Comparison of ENCODE assay signal across 8 mouse cellular contexts in the genomic region with DNA sequence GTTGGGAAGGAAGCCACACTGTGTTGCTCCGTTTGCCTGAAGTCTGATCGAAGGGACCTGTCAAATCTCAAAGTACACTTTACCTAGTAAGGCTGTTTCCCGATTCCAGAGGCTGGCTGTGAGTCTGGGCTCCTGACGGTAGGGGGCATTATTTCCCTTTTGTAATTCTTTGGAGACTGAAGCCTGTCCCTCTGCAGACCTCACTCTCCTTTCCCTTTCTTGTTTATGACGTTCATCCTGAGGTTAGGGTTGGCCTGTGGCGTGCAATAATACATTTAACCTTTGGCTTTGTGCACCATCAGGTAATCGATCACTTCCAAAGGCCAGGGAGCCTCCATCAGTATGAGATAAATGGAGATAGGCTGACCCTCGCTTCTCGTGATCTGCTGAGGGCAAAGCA. TPM values are rescaled to one million over a fixed set of nuclear protein-coding genes. Genes with fewer than 3 reads are reported as not detected.
DNase-seq lines count a peak whose midpoint lies in the region; ATAC-seq and TF ChIP-seq lines count a peak whose summit lies in the region.

No protein-coding gene starts in this region.

- in situ Hi-C loops in CH12.LX (cut with MboI; ENCODE audit: low pct_ligation_motif_present, low pct_unique_long_range_greater_than_20kb, low sequenced_read_pairs): loop anchor here (10.0 kb wide), 1 partner anchor 601 kb away; no protein-coding TSS in a partner anchor

- H3K27ac ChIP-seq in CH12.LX (ENCODE audit: insufficient read depth, low read depth): no peak overlapping the region
- H3K27ac ChIP-seq in liver, embryonic 15.5 days (replicated peaks): no peak overlapping the region

- no peaks in the 10 kb centered on the region for H3K36me3 ChIP-seq in CH12.LX (replicated peaks in 1 of 2; ENCODE audit: control insufficient read depth in 1 of 2, insufficient read depth in 1 of 2, low read length in 1 of 2)
- H3K36me3 ChIP-seq in liver, embryonic 15.5 days (replicated peaks): no peaks in the 10 kb centered on the region

- TF ChIP-seq CTCF in CH12.LX (conservative IDR thresholded peaks at IDR 0.05 in 1 of 2, IDR thresholded peaks at IDR 0.05 in 1 of 2; ENCODE audit: low read depth in 2 of 2, low read length in 2 of 2): peak; percentile 70 to 81

- no peak for TF ChIP-seq EP300 in CH12.LX (IDR thresholded peaks at IDR 0.05; ENCODE audit: low read length)

- no peaks in the 10 kb centered on the region for H3K9me3 ChIP-seq in CH12.LX (replicated peaks; ENCODE audit: low read length)
- H3K9me3 ChIP-seq in liver, embryonic 15.5 days (replicated peaks): no peaks in the 10 kb centered on the region

- no peaks in the 10 kb centered on the region for H3K79me2 ChIP-seq in CH12.LX (replicated peaks; ENCODE audit: control insufficient read depth, extremely low read depth, insufficient read depth, poor library complexity, severe bottlenecking)

- TF ChIP-seq POLR2A in CH12.LX (IDR thresholded peaks at IDR 0.05; ENCODE audit: low read depth, low read length): no peak

- H3K4me1 ChIP-seq in CH12.LX (ENCODE audit: control insufficient read depth in 1 of 2, insufficient read depth in 2 of 2): no peaks in the 10 kb centered on the region
- no peaks in the 10 kb centered on the region for H3K4me1 ChIP-seq in liver, embryonic 15.5 days (replicated peaks)

- no peaks in the 10 kb centered on the region for H3K27me3 ChIP-seq in CH12.LX (replicated peaks)
- no peaks in the 10 kb centered on the region for H3K27me3 ChIP-seq in liver, embryonic 15.5 days

- intact Hi-C loops in gastrocnemius, postnatal 36 days (cut with DNase I): loop anchor here (1.0 to 10.0 kb wide), 3 partner anchors 171 to 602 kb away; no protein-coding TSS in a partner anchor

- 8% methylated on average over 9 of the region's 9 CpGs for WGBS in large intestine, adult 2 months
- 13% methylated on average over 9 of the region's 9 CpGs for WGBS in liver, embryonic 15.5 days (ENCODE audit: insufficient replicate concordance)

- H3K4me3 ChIP-seq in CH12.LX (replicated peaks in 1 of 3; ENCODE audit: low read depth in 2 of 3, low read length in 2 of 3, poor library complexity in 1 of 3): no peak overlapping the region
- no peak overlapping the region for H3K4me3 ChIP-seq in liver, embryonic 15.5 days (replicated peaks)

- H3K9ac ChIP-seq in CH12.LX (ENCODE audit: insufficient read depth, low read depth): no peak overlapping the region
- no peak overlapping the region for H3K9ac ChIP-seq in liver, embryonic 15.5 days

- H3K4me2 ChIP-seq in CH12.LX (ENCODE audit: insufficient read depth, low read depth, poor library complexity, severe bottlenecking): no peak overlapping the region
- peak overlapping the region; percentile 16; the same call in 1 of the 2 replicates for H3K4me2 ChIP-seq in liver, embryonic 15.5 days

- peak; percentile 40; the same call in 1 of the 2 replicates for ATAC-seq in liver, embryonic 15.5 days (ENCODE audit: insufficient read depth)
- no peak for ATAC-seq in CD4-positive, CD25-positive, alpha-beta regulatory T cell, adult 4 months

- peak; percentile 90 for TF ChIP-seq RAD21 in CH12.LX (IDR thresholded peaks at IDR 0.05; ENCODE audit: low read depth, low read length)

- dilution Hi-C loops in CH12.LX (cut with MboI; ENCODE audit: extremely low pct_ligation_motif_present, extremely low pct_unique_long_range_greater_than_20kb, low sequenced_read_pairs): no loop called here

- peak; percentile 56 for DNase-seq in CH12.LX (ENCODE audit: extremely low read depth)
- peak; percentile 48 to 90 for DNase-seq in adrenal gland, adult (ENCODE audit: inconsistent age in 2 of 2, low spot score in 1 of 2)
- DNase-seq in embryo, embryonic 10 days (ENCODE audit: low spot score): peak; percentile 84
- peak; percentile 17 to 32 for DNase-seq in gastrocnemius, postnatal 36 days
- peak; percentile 32 for DNase-seq in large intestine, adult 2 months (ENCODE audit: low read depth, low spot score)
- peak; percentile 85 for DNase-seq in retina, embryonic 14.5 days (ENCODE audit: low spot score)

TF ChIP-seq in CH12.LX, 34 proteins besides CTCF, POLR2A, EP300 and RAD21:
- TF ChIP-seq USF1 (IDR thresholded peaks at IDR 0.05; ENCODE audit: low read depth, low read length) (no peak), NRF1 (IDR thresholded peaks at IDR 0.05; ENCODE audit: low read depth, low read length) (no peak), MAX (IDR thresholded peaks at IDR 0.05; ENCODE audit: low read length) (no peak), MAZ (IDR thresholded peaks at IDR 0.05; ENCODE audit: low read depth, low read length) (no peak), ELF1 (IDR thresholded peaks at IDR 0.05; ENCODE audit: low read depth, low read length) (no peak), SMC3 (IDR thresholded peaks at IDR 0.05; ENCODE audit: low read depth, low read length) (peak; percentile 68)

RNA-seq across cellular contexts. Expression of gene N4bp1, which starts 48.8 kb away (rescaled TPM):
- 12.8 and 12.9 TPM in 2 replicates for total RNA-seq in CH12.LX (2012; rRNA removed)
- total RNA-seq in CH12.LX (2014; rRNA removed): 12.2 and 12.3 TPM in 2 replicates
- polyA plus RNA-seq in CH12.LX (2012; ENCODE audit: insufficient read length, low read depth): 14.0 and 15.6 TPM in 2 replicates
- 10 to 100 TPM; 15.0 to 16.1 TPM for total RNA-seq in gastrocnemius, postnatal 36 days (2021)
- 9.8 and 12.1 TPM in 2 replicates for polyA plus RNA-seq in large intestine, adult 2 months (2012; rRNA removed)
- 2.3 and 2.6 TPM in 2 replicates for polyA plus RNA-seq in liver, embryonic 15.5 days (2015; fragmentation: Nextera tagmentation; extraction: Ambion mirVana)
- 10 to 100 TPM; 10.8 to 11.9 TPM for polyA plus RNA-seq in CD4-positive, CD25-positive, alpha-beta regulatory T cell, adult 4 months (2017; shearing (Covaris generic))

Comparison
In these comparisons a context has a peak if more than half of its experiments do, and no peak if none do; other contexts are left out.
1. DNase-seq: peak in every context shown above with its lines; median percentile 85 in retina, embryonic 14.5 days; 84 in embryo, embryonic 10 days; 69 in adrenal gland, adult; 56 in CH12.LX; 32 in large intestine, adult 2 months; 24 in gastrocnemius, postnatal 36 days.